Mouse (Mus musculus) C2C12 (cell line): Measurements from ENCODE around the gene Castor2. TPM values are rescaled to one million over a fixed set of nuclear protein-coding genes. Genes with fewer than 3 reads are reported as not detected.

Experiments
- H3K27me3 ChIP-seq: one replicate; pipeline ENCODE4 v1.6.1; 2011; ENCODE audit not compliant: control insufficient read depth, insufficient read depth, insufficient read length
- H3K36me3 ChIP-seq: one replicate; pipeline ENCODE4 v1.6.1; 2011; ENCODE audit not compliant: control insufficient read depth, insufficient read depth
- H3K4me3 ChIP-seq: one replicate; pipeline ENCODE4 v1.5.1; 2011; ENCODE audit warnings: mild to moderate bottlenecking, control low read depth; ENCODE audit not compliant: poor library complexity, insufficient read depth, severe bottlenecking
- H3K79me2 ChIP-seq: one replicate; pipeline ENCODE4 v1.6.1; 2011; ENCODE audit not compliant: control insufficient read depth, insufficient read depth
- H3K79me3 ChIP-seq: one replicate; pipeline ENCODE4 v1.6.1; 2011; ENCODE audit warnings: low read depth, control low read depth
- H3ac ChIP-seq: one replicate; pipeline ENCODE3; 2011; ENCODE audit warnings: low read depth; ENCODE audit not compliant: control insufficient read depth, insufficient read length
- CEBPB ChIP-seq: IDR thresholded peaks from one replicate; pipeline ENCODE4 v1.6.1; 2011; ENCODE audit warnings: low read depth, mild to moderate bottlenecking, control low read depth, moderate library complexity
- CTCF ChIP-seq: IDR thresholded peaks from one replicate; pipeline ENCODE4 v1.5.1; 2011; ENCODE audit not compliant: control insufficient read depth, insufficient read depth, insufficient read length
- FOSL1 ChIP-seq: IDR thresholded peaks from one replicate; pipeline ENCODE4 v1.8.0; 2011; ENCODE audit warnings: mild to moderate bottlenecking, low read length; ENCODE audit not compliant: poor library complexity, insufficient read depth, severe bottlenecking
- MAX ChIP-seq: IDR thresholded peaks from one replicate; pipeline ENCODE4 v1.6.1; 2011; ENCODE audit warnings: mild to moderate bottlenecking, control low read depth
- MYOD1 ChIP-seq: IDR thresholded peaks from one replicate; pipeline ENCODE4 v1.6.1; 2011; ENCODE audit warnings: low read depth; ENCODE audit not compliant: control insufficient read depth, insufficient read length
- MYOG ChIP-seq: IDR thresholded peaks from one replicate; pipeline ENCODE4 v1.6.1; 2011; ENCODE audit not compliant: control insufficient read depth, insufficient read length; ENCODE audit errors: extremely low read depth
- USF1 ChIP-seq: IDR thresholded peaks from one replicate; pipeline ENCODE4 v1.6.1; 2011; ENCODE audit warnings: low read depth, mild to moderate bottlenecking, control low read depth, moderate library complexity
- polyA plus RNA-seq: library from polyadenylated mRNA; unstranded; fragments of >200 nt; fragmentation: generic; extraction: Trizol; gene quantifications from one replicate; pipeline ENCODE4 v1.2.1, GENCODE M21; 2012; ENCODE audit warnings: missing spikeins

The Castor2 gene
- polyA plus RNA-seq, 1 experiment: 3.0 TPM

GRCm38 (mm10) chr5:134105829-134106228 lies 6.3 kb downstream of the Castor2 start:
- TF ChIP-seq CEBPB: no peak
- no peak for TF ChIP-seq MAX
- no peak for TF ChIP-seq USF1
- TF ChIP-seq MYOG: no peak
- Histone ChIP-seq H3K79me3 (no peaks in the 10 kb centered on the region), H3K27me3 (no peaks in the 10 kb centered on the region), H3ac (no peak overlapping the region), H3K4me3 (no peak overlapping the region), H3K79me2 (no peaks in the 10 kb centered on the region), H3K36me3 (no peaks in the 10 kb centered on the region)

- Histone ChIP-seq H3K4me3 (no peak overlapping the region), H3K79me3 (no peaks in the 10 kb centered on the region), H3ac (no peak overlapping the region), H3K79me2 (no peaks in the 10 kb centered on the region), H3K27me3 (no peaks in the 10 kb centered on the region), H3K36me3 (no peaks in the 10 kb centered on the region)
- TF ChIP-seq CTCF: no peak
- no peak for TF ChIP-seq FOSL1
- TF ChIP-seq MYOD1: no peak
- TF ChIP-seq MAX: no peak
- TF ChIP-seq MYOG: no peak
- TF ChIP-seq USF1: no peak
- TF ChIP-seq CEBPB: no peak
Observed at GRCm38 (mm10) chr5:134114981-134115380, 15.5 kb downstream of the Castor2 start.

DNA sequence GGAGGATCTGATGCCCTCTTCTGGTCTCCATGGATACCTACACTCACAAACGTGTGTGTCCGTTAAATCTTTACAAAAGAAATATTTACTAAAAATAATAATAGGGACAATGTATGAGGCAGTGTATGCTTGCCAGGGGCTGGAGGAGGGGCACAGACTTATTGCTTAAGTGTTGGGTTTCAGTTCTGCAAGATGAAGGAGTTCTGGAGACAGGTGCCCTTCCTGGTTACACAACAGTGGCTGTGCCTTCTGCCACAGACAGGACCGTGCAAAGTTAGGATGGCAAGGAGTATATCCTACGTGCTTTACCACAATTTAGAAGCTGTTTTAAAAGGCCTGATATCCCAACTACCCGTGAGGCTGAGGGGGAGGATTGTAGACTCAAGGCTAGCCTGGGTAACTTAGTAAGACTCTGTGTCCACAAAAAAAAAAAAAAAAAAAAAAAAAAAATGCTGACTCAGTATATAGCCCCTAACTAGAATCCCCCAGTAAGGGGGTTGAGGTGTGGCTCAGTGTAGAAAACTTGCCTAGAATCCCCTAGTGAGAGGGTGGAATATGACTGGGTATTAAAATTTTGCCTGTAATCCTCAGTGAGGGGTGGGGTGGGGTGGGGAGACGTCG lies 16.2 kb downstream of the Castor2 start:
- TF ChIP-seq USF1: no peak
- no peak for TF ChIP-seq MAX
- TF ChIP-seq MYOD1: no peak
- no peak for TF ChIP-seq CEBPB
- no peak for TF ChIP-seq CTCF
- TF ChIP-seq MYOG: no peak
- TF ChIP-seq FOSL1: no peak
- no peaks in the 10 kb centered on the region for H3K79me2 ChIP-seq
- no peaks in the 10 kb centered on the region for H3K36me3 ChIP-seq
- H3K27me3 ChIP-seq: no peaks in the 10 kb centered on the region
- no peaks in the 10 kb centered on the region for H3K79me3 ChIP-seq
- no peak overlapping the region for H3ac ChIP-seq
- H3K4me3 ChIP-seq: no peak overlapping the region

DNA sequence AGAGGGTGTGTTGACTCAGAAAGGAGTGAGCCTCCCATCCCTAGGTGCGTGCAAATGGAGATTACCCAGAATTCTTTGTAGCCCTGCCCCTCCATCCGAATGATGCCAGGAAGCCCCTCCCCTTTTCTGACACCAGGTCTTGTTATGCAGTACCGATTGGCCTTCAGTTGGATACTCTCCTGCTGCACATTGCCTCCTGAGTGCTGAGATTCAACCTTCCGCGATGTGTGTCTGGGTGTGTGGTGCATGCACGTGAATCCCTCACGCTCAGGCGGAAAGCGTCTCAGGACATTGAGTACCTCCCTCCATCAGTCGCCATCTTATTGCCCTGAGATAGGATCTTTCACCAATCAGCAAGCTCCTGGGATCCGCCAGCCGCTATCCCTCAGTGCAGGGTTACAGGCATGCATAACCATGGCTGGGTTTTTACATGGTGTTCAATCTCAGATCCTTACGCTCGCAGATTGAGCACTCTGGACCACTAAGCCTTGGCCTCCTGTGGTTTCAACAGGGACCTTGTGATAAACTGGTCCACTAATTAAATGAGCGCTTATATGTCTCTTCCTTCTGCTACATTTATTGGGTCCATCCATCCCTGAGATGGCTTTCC lies 19.4 kb downstream of the Castor2 start:
- Histone ChIP-seq H3K79me2 (no peaks in the 10 kb centered on the region), H3K36me3 (no peaks in the 10 kb centered on the region), H3ac (no peak overlapping the region), H3K79me3 (no peaks in the 10 kb centered on the region), H3K27me3 (no peaks in the 10 kb centered on the region), H3K4me3 (no peak overlapping the region)
- no peak for TF ChIP-seq USF1

DNA sequence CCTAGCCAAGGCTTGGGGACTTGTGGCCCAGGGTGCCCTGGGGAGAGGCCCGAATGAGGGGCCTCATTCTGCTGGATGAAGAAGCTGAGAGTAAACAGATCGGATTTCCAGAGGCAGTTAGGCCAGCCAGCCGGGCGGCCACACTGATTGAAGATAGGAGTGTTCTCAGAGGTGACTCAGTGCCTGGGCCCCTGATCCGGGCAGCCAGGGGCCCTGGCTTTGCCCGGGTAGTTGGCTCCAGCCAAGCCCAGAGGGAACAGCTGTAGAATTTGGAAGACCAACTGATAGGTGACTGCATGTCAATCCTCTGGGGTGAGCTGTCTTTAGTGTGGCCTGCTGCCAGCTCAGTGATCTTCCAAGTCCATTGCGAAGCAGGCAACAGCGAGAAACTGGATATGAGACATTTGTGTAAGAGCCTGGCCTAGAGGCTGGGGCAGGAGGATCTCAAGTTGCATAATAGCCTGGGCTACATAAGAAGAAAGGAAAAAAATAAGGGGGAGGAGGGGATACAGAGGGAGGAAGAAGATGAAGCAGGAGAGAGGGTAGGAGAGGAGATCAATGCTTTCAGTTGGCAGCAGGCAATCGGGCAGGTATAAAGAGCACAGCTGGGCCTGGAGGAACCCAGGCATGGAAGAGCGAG lies 20.1 kb downstream of the Castor2 start:
- H3K36me3 ChIP-seq: no peaks in the 10 kb centered on the region
- H3K27me3 ChIP-seq: no peaks in the 10 kb centered on the region
- H3ac ChIP-seq: no peak overlapping the region
- no peaks in the 10 kb centered on the region for H3K79me3 ChIP-seq
- H3K4me3 ChIP-seq: no peak overlapping the region
- peak; percentile 74 for TF ChIP-seq MYOD1
- TF ChIP-seq CTCF: no peak
- peak; percentile 7 for TF ChIP-seq FOSL1
- no peak for TF ChIP-seq USF1
- peak; percentile 69 for TF ChIP-seq CEBPB
- no peak for TF ChIP-seq MYOG
- no peak for TF ChIP-seq MAX
- H3K79me2 ChIP-seq: no peaks in the 10 kb centered on the region

DNA sequence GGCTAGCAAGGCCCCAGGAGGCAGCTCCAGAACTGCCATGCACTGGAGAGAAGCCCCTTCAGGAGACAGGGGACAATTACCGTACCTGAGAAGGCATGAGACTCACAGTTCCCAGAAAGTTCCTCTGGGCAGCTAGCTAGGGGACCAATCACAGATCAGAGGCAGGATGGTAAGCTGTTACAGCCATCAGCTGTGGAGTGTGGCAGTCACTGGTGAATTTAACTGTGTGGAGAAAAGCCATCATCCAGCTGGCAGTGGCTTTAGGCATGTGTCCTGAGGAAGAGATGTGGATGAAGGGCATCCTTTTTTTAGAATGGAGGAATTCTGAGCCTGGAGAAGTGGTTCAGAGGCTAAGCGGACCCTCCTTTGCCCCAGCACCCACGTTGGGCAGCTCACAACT lies 20.6 kb downstream of the Castor2 start:
- H3ac ChIP-seq: no peak overlapping the region
- no peaks in the 10 kb centered on the region for H3K36me3 ChIP-seq
- no peaks in the 10 kb centered on the region for H3K79me3 ChIP-seq
- no peak overlapping the region for H3K4me3 ChIP-seq
- no peaks in the 10 kb centered on the region for H3K79me2 ChIP-seq
- no peak for TF ChIP-seq MYOG
- TF ChIP-seq USF1: no peak
- TF ChIP-seq FOSL1: no peak
- no peak for TF ChIP-seq MAX
- TF ChIP-seq MYOD1: no peak
- TF ChIP-seq CEBPB: no peak
- TF ChIP-seq CTCF: no peak
- H3K27me3 ChIP-seq: no peaks in the 10 kb centered on the region
